Mouse (Mus musculus) testis, adult 2 months (tissue): Measurements from ENCODE around the gene Stx3. TPM values are rescaled to one million over a fixed set of nuclear protein-coding genes. Genes with fewer than 3 reads are reported as not detected.

Source experiments
- H3K27ac ChIP-seq: fragments of 200-500 bp; 2 replicates; pipeline ENCODE4 v1.5.1; 2012; ENCODE audit warnings: low read depth, low read length; ENCODE audit not compliant: control insufficient read depth, insufficient read depth
- H3K27me3 ChIP-seq: fragments of 200-500 bp; 2 replicates; pipeline ENCODE4 v1.6.1; 2012; ENCODE audit warnings: mild to moderate bottlenecking, low read length, moderate library complexity; ENCODE audit not compliant: control insufficient read depth, insufficient read depth
- H3K36me3 ChIP-seq: fragments of 200-500 bp; 2 replicates; pipeline ENCODE4 v1.6.1; 2012; ENCODE audit warnings: mild to moderate bottlenecking, low read length; ENCODE audit not compliant: control insufficient read depth, insufficient read depth
- H3K4me1 ChIP-seq: fragments of 200-500 bp; 2 replicates; pipeline ENCODE4 v1.6.1; 2012; ENCODE audit warnings: low read length; ENCODE audit not compliant: control insufficient read depth, insufficient read depth
- H3K4me3 ChIP-seq: fragments of 200-500 bp; 2 replicates; pipeline ENCODE4 v1.5.1; 2012; ENCODE audit warnings: low read depth, mild to moderate bottlenecking, low read length, moderate library complexity, mixed read lengths; ENCODE audit not compliant: control insufficient read depth
- CTCF ChIP-seq: fragments of 200-500 bp; IDR thresholded peaks from 2 replicates; pipeline ENCODE4 v1.5.1; 2012; ENCODE audit warnings: low read depth, mild to moderate bottlenecking, inconsistent platforms, low read length, moderate library complexity; ENCODE audit not compliant: control insufficient read depth, insufficient read depth, insufficient replicate concordance
- POLR2A ChIP-seq: fragments of 200-500 bp; IDR thresholded peaks from 2 replicates; pipeline ENCODE4 v1.6.1; 2012; ENCODE audit warnings: low read depth, mild to moderate bottlenecking, inconsistent platforms, low read length, moderate library complexity; ENCODE audit not compliant: control insufficient read depth
- polyA plus RNA-seq: library from polyadenylated mRNA; depleted of rRNA; stranded (reverse); fragments of >200 nt; gene quantifications from 2 replicates; pipeline ENCODE4 v1.2.3, GENCODE M21; 2012

The Stx3 gene
- polyA plus RNA-seq, 1 experiment = 0.61 TPM

GRCm38 (mm10) chr19:11839119-11839518, 19.9 kb upstream of the Stx3 start, which contains the start of gene Olfr1417:
Olfr1417 (minus strand) TSS chr19:11839219.
- Histone ChIP-seq H3K4me1 (no peaks in the 10 kb centered on the region), H3K36me3 (no peaks in the 10 kb centered on the region), H3K27ac (no peak within 1 kb of the TSS), H3K27me3 (no peaks in the 10 kb centered on the region), H3K4me3 (no peak within 1 kb of the TSS)
- no peak for TF ChIP-seq CTCF
- TF ChIP-seq POLR2A = no peak

GRCm38 (mm10) chr19:11823346-11824065, 4.3 kb upstream of the Stx3 start:
- Histone ChIP-seq H3K27me3 (peaks cover 2% of the 10 kb centered on the region; the same call in 1 of the 2 replicates), H3K4me1 (peaks cover 5% of the 10 kb centered on the region), H3K4me3 (no peak overlapping the region), H3K36me3 (no peaks in the 10 kb centered on the region), H3K27ac (no peak overlapping the region)
- TF ChIP-seq POLR2A (no peak), CTCF (no peak)

- peaks cover 5% of the 10 kb centered on the region for H3K4me1 ChIP-seq
- H3K27me3 ChIP-seq = peaks cover 2% of the 10 kb centered on the region; the same call in 1 of the 2 replicates
- no peak overlapping the region for H3K27ac ChIP-seq
- TF ChIP-seq POLR2A (no peak), CTCF (no peak)
- no peak overlapping the region for H3K4me3 ChIP-seq
- H3K36me3 ChIP-seq = no peaks in the 10 kb centered on the region
Measured at GRCm38 (mm10) chr19:11820211-11820610, 1.0 kb upstream of the Stx3 start.

GRCm38 (mm10) chr19:11819800-11820199, 597 bp upstream of the Stx3 start:
- H3K27me3 ChIP-seq = peaks cover 2% of the 10 kb centered on the region; the same call in 1 of the 2 replicates
- H3K27ac ChIP-seq = no peak overlapping the region
- peaks cover 5% of the 10 kb centered on the region for H3K4me1 ChIP-seq
- no peaks in the 10 kb centered on the region for H3K36me3 ChIP-seq
- no peak for TF ChIP-seq POLR2A
- peak; percentile 50; the same call in 1 of the 2 replicates for TF ChIP-seq CTCF
- H3K4me3 ChIP-seq = no peak overlapping the region; the same call in none of the 2 replicates

- TF ChIP-seq CTCF (no peak), POLR2A (no peak)
- no peaks in the 10 kb centered on the region for H3K36me3 ChIP-seq
- no peak overlapping the region for H3K27ac ChIP-seq
- H3K27me3 ChIP-seq = peaks cover 2% of the 10 kb centered on the region; the same call in 1 of the 2 replicates
- peak overlapping the region; percentile 54 for H3K4me3 ChIP-seq
- peaks cover 5% of the 10 kb centered on the region for H3K4me1 ChIP-seq
Measured at GRCm38 (mm10) chr19:11818199-11819142, 732 bp downstream of the Stx3 start.

GRCm38 (mm10) chr19:11817586-11817985, 1.6 kb downstream of the Stx3 start:
- no peaks in the 10 kb centered on the region for H3K36me3 ChIP-seq
- no peak for TF ChIP-seq CTCF
- TF ChIP-seq POLR2A = no peak
- H3K4me1 ChIP-seq = peaks cover 5% of the 10 kb centered on the region
- no peak overlapping the region for H3K4me3 ChIP-seq
- no peak overlapping the region for H3K27ac ChIP-seq
- peaks cover 2% of the 10 kb centered on the region; the same call in 1 of the 2 replicates for H3K27me3 ChIP-seq

GRCm38 (mm10) chr19:11816706-11817105, 2.5 kb downstream of the Stx3 start:
- Histone ChIP-seq H3K4me3 (no peak overlapping the region), H3K27ac (no peak overlapping the region), H3K4me1 (peaks cover 5% of the 10 kb centered on the region), H3K27me3 (peaks cover 2% of the 10 kb centered on the region; the same call in 1 of the 2 replicates), H3K36me3 (no peaks in the 10 kb centered on the region)
- no peak for TF ChIP-seq CTCF
- no peak for TF ChIP-seq POLR2A
